Mouse (Mus musculus) telencephalon, adult 2 months (tissue): ENCODE data around the gene Clnk.
A peak's percentile ranks its signal among the peaks of the same experiment; 100 is the strongest.
"Not testable (repeated sequence)": the region's sequence is repeated elsewhere in the genome, so short reads cannot be mapped to it uniquely, and the experiment has no call there.

Source experiments
- DNase-seq: peaks from one replicate; pipeline ENCODE4 v3.0.0-alpha.2; 2011; ENCODE audit warnings: low read depth, low spot score

Gene Clnk

GRCm38 (mm10) chr5:38876622-38877021 lies at the start of gene Clnk:
Gene Clnk (minus strand): TSS chr5:38876812.
- no peak for DNase-seq

DNA sequence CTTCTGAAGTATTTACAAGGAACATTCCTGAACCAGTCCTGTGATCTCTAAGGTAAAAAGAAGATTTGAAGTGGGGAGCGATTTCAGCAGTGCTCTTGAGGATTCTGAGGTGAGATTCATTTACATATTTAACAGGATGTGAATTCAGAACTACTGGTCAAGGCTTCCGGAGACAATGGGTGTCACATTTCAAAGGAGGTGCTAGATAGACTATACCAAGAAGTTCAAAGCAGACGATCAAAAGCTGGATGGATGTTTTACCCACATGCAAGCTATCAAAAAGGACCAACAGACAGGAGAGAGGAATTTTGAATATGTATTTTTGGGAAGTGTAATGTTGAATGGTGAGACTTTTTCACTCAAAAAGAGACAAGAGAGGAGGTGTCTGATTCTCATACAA lies 28.7 kb upstream of the Clnk start:
- no peak for DNase-seq

DNA sequence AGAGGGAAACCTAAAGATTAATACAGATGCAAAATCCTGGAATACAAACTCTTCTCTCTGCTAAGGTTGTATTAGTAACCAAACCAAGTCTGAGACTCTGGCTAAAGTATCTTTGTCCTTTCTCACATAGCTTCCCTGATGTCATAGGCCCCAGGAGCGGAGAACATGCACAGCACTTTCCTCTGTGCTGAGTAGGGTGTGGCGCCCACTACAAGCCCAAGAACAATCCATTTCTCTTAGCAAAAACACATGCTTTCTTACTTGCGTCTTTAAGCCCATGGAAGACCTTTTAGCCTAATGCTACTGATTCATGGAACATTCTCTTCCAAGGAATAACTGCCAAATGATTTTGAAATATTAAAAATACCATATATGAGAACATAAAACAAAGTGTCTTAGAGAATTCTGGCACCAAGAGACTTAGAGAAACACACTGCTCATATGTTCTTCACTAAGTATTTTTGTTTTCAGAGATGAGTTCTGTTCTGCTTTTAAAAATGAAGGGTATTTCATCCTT lies 28.0 kb upstream of the Clnk start:
- DNase-seq = no peak

DNA sequence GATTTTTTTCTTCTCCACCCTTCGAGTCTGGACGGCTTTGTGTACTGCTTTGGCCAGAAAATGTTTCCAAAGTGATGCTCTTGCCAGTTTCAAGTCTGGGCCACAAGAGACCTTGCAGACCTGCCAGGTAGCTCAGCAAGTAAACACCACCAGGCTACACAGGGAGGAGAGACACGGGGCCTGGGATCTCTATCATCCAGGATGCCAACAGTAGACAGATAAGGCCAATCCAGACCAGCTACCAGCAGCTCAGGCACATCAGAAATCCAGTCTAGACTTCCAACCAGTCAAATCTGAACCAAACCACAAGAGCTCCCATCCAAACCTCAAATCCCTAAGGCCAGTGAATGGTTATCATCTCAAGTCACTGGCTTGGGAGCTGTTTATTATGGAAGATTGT lies 26.3 kb upstream of the Clnk start:
- DNase-seq = no peak

DNA sequence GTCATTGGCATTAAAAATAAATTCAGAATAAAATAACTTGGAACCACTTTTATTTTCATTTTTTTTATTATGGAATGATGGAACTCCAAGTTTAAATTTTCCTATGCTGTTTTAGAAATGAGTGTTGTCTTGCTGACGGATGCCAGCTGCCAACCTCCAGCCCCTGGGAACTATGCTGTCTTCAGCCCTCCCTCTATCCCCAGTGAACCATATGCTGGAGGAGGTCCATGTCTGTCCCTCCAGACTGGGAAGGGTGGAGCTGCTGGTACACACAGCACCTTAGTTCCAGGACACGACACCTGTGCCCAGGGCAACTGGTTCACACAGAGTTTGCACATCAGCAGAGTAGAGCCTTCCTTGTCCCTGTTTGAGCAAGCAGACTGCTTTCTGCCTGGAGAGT lies 22.4 kb upstream of the Clnk start:
- no peak for DNase-seq

DNA sequence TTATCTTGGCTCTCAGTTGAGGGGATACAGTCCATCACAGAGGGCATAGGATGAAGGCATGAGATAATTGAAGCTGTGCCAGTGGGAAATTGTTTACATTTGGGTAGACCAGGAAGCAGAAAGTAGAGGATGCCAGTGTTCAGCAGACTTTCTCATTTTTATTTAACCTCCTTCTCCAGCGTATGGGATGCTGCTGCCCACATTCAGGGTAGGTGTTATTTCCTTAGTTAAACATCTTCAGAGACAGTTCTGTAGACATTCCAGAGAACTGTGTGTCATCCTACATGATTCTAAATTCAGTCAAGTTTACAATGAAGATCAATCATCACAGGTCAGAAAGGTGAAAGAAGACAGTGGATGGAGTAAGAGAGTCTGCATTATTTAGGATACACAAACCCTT lies 12.0 kb upstream of the Clnk start:
- no peak for DNase-seq

DNA sequence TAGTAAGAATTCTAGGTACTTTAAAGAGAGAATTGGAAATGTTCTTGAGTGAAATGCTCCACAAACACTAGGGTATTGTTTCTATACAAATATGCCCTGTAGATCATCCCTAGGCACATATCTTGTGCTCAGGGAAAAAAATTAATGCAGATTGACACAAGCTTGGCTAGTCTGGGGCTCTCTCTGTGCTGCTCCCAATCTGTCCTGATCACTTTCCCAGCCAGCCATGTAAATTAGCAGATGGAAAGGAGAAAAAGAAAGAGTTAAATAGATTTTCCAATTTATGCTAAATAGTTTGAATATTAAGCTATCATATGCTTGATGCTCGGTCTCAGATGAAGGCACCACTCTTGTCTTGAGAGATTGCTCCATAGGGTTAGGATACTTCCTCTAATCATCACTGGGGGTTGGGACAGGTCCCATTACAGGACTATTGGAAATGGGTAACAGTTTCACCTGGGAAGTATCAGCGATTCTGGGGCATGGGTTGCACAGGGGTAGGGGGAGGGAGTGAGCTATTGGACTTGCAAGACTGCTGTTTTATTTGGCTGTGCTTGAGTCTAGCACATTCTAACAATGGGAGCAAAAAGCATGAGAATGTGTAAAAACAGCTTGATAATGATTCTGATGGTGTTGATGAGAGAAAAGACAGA lies 10.1 kb upstream of the Clnk start:
- no peak for DNase-seq

DNA sequence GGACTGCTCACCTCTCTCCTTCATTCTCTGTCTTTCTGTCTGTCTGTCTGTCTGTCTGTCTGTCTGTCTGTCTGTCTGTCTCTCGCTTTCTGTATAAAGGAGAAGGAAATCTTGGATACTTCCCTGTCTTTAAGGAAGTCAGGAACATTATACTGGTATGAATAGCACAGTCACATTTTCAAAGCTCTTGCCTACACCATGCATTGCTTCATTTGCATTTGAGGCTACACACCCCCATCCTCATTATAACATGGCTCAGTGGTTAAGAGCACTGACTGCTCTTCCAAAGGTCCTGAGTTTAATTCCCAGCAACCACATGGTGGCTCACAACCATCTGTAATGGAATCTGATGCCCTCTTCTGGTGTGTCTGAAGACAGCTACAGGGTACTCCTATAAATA lies 6.0 kb upstream of the Clnk start:
- DNase-seq = not testable (repeated sequence)

GRCm38 (mm10) chr5:38881728-38882620 lies 5.4 kb upstream of the Clnk start:
- DNase-seq = peak; percentile 62

GRCm38 (mm10) chr5:38881416-38881727 lies 4.8 kb upstream of the Clnk start:
- no peak for DNase-seq

DNA sequence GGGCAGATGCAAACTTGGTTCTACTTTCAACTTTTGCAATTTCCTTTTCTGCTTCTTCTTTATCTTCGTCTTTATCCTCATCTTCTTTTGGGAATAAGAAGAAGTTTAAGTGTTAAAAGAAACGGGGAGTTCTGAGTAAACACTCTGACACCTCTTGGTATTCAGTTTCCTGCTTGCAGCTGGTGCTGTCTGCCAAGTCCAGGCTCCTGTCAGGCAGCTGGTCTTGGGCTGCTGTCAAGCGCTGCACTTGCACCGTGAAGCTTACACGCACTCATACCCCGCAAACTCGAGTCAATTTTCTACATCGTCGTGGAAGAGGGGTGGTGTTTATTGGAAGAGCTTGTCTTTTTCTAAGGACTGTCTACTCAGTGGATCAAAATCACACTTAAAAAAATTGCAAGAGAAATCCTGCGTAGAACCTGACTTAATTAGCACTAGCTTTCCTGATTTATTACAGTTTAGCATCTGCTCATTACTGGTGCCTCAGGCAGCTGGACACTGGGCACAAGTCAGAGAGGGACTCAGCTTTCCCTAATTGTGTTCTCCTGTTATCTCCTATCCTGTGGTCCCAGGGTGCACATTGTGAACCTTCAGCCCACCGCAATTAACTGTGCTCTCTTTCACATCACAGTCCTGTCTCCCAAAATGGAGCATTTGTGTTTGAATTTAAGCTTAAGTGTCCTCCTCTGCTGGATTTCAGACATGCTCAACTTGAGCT lies 3.5 kb upstream of the Clnk start:
- DNase-seq = no peak

DNA sequence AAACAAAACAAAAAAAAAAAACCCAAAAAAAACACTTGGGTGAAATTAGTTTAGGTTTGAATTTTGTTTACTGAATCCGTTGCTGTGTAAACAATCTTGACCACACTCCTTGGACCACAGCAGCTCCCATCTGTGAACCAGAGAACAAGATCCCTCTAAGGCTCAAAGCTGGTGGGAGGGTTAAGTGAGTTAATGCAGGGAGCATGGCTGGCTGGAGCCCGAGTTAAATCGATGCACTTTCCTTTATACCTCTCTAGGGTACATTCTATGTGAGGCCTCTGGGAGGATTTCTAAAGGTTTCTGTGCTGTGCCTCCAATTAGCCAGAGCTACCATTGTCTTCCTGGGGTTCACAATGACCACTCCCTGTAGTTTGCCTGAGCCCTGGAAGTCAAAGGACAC lies 1.2 kb downstream of the Clnk start:
- no peak for DNase-seq

DNA sequence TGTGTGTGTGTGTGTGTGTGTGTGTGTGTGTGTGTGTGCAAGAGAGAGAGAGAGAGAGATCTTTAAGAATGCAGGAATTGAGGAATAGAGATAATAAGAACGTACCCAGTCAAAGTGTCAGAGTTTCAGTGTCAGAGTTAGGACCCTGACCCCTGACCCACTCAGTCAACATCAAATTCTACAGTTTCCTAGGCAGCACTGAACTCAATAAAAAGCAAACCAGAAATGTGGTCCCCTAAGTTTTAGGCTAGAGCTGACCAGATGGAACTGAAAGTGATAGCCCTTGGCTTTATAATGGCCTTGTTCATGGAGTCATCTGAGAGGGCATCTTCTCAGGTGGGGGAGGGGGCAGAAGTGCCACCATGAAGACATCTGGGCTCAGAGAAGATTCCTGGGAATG lies 1.7 kb downstream of the Clnk start:
- DNase-seq = no peak

DNA sequence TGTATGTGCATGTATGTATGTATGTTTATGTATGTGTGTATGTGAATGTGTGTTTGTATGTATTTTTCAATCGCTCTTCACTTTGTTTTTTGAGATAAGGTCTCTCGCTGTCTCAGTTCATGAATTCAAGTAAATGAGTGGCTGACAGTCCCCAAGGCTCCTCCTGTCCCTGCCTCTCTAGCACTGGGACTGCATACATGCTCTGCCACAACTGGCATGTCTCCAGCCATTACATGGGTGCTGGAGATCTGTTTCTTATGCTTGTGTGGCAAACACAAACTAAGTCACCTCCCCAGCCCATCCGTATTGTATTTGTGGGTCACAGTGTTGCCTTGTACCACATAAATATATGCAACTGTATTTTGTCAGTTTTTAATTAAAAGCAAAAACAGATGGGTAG lies 3.7 kb downstream of the Clnk start:
- DNase-seq = no peak

DNA sequence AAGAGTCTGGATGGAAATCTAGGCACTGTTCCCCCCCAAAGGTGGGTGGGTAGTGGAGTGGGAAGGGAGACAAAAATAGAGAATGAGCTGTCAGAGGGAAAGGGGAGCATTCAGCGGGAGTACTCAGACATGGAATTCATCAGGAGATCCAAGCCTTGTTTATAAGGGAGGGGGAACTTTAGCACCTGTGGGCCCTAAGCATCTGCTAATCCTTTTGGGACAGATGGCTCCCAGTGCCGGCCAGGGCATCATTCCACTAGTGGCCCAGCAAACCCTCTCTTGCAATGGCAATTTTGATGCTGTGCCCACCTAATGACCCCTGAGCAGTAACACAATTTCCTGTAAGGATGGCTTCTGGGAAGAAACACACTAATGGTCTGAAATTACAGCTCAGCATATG lies 5.0 kb downstream of the Clnk start:
- peak; percentile 55 for DNase-seq

- no peak for DNase-seq
Observed at GRCm38 (mm10) chr5:38870485-38870884, 6.1 kb downstream of the Clnk start.

GRCm38 (mm10) chr5:38869976-38870375 lies 6.6 kb downstream of the Clnk start:
- no peak for DNase-seq

DNA sequence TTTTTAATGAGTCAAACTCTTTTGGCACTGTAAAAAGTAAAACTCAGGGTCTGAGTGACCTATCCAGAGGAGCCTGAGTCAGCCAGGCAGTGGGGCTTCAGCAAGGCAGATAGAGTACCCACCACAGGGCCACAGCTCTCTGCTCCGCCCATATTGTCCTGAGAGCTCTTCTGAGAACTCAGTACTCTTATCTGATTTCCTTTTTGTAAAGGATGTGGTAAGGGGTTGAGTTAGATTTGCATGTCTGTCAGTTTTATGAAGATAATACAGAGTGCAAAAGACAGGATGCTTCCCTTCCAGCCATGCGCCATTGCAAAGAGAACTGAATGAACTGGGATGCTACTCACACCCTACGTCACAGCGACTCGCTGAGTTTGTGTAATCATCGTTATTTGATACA lies 12.0 kb downstream of the Clnk start:
- no peak for DNase-seq

- no peak for DNase-seq
Observed at GRCm38 (mm10) chr5:38863029-38863428, 13.6 kb downstream of the Clnk start.

GRCm38 (mm10) chr5:38862288-38862985 lies 14.2 kb downstream of the Clnk start:
- no peak for DNase-seq

- no peak for DNase-seq
Observed at GRCm38 (mm10) chr5:38858015-38858721, 18.4 kb downstream of the Clnk start.
